Mouse (Mus musculus): ENCODE results near the gene Git1.

GRCm38 (mm10) chr11:77494344-77494676 is 948 bp downstream of the Git1 start:
- TF ChIP-seq POLR2A (IDR thresholded peaks at IDR 0.05; ENCODE audit: low read depth, low read length), result 0 out of 2 replicates have a peak, but pooled peaks have one; percentile 1
- TF ChIP-seq CTCF (IDR thresholded peaks at IDR 0.05; ENCODE audit: extremely low read depth, insufficient read length, insufficient replicate concordance, low read depth, low read length), result no peak

Measured in small intestine, adult 2 months (tissue).